Mouse (Mus musculus): ENCODE data around the gene Erbb3.
A peak's percentile ranks its signal among the peaks of the same experiment; 100 is the strongest.
"Not testable (repeated sequence)": the region's sequence is repeated elsewhere in the genome, so short reads cannot be mapped to it uniquely, and the experiment has no call there.

Gene Erbb3

DNA sequence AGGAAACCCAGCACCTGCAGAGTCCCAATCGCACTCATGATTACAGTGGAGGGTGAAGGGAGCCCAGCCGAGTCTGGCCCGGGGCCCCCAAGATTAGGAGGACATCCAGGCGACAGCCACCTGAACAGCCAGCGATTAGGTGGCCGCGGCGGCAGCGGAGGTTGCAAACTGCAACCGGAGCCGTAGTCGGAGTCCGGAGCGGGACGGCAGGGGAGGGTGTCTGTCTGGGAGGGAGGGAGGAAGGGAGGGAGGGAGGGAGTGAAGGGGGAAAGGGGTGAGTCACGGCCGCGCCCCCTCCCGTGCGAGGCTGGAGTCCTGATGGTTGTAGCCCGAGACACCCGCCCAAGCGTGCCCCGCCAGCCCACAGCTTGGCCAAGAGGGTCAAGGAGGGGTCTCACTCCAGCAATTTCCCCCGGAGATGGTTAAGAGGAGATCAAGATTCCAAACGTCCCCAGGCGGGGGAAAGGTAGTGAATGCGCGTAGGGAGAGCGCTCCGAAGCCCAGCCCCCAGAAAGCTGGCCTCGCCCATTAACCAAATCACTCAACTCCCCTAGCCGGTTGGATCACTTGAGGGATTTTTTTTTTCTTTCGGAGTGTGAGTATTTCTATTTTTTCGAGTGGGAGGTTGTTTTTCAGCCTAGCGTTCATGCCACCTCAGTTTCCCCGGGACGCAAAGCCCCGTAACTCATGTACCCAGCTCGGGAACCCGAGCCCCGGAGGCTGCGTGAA, at the start of gene Erbb3:
TSS of gene Erbb3 (minus strand) at position 189 of the 729 bp plus-strand sequence.
- DNase-seq, result peak; percentile 47 to 52

GRCm38 (mm10) chr10:128637011-128637410, 47.6 kb upstream of the Erbb3 start:
- DNase-seq, result no peak

DNA sequence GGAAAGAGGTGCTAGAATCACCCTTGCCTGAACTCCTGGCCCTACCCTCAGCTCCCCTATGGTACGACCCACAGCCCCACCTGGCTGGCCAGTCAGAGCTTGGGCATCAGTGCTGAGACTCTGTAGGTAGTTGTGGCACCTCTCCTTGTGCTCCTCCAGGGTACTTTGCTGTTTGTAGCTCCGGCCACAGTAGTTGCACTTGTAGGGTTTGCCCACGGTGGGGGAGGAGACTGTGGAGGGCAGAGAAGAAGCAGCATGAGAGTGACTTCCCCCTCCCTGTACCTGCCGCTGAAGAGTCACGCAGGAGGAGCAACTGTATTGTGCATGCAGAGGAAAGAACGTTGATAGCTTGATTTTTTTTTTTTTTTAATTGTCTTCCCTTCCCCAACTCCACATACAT, 47.1 kb upstream of the Erbb3 start:
- DNase-seq, result no peak

DNA sequence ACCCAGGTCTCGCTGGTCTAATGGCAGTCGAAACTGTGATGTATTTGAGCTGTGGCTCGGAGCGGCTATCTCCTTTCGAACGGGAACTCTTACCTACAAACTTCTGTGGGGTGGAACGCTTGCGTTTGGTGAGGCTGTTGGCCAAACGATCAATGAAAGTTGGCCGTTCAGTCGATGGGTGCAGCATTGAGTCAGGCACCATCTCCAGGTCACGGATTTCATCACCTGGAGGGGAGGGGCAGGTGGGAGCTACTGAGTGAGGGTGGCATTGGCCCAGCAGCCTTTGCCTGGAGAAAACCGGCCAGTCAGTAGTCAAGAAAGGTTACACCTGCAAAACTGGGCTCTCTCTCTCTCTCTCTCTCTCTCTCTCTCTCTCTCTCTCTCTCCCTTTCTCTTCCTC, 46.2 kb upstream of the Erbb3 start:
- no peak for DNase-seq

DNA sequence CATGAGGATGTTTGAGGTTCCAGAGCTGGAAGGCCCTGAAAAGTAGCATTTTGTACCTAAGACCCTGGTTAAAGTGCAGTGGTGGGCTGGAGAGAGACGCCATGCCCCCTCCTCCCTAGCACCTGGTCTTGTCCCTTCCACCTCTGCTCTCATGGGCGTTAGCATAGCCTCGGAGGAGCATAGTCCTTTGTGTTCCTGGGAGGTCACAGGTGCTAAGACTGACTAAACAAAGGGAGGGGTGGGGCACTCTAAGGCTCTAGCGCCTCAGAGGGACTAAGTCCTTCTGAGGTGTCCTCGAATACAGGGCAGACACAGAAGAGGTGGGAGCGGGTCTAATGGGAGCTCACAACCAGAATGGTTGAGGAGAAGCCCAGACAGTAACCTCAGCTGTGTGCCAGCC, 42.1 kb upstream of the Erbb3 start:
- DNase-seq, result no peak

GRCm38 (mm10) chr10:128630306-128630705, 40.9 kb upstream of the Erbb3 start:
- DNase-seq, result not testable (repeated sequence)

DNA sequence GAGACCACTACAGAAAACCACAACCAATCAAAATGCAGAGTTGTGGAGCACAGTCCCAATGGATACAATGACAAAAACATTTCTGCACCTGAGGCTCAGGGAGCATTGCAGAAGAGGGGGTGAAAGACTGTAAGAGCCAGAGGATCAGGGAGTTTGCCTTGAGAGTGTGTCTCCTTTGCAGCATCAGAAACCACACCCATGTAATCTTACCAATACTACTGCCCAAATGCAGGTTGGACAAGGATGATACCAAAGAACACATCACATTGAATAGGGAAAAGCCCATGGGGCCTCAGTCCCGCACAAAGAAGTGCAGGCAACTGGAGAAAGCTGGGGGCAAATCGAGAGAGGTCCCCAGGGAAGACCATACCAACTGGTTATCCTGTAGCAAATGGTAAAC, 40.3 kb upstream of the Erbb3 start:
- DNase-seq, result no peak

- peak; percentile 36 to 42 for DNase-seq
These were observed 38.2 kb upstream of the Erbb3 start for GRCm38 (mm10) chr10:128627398-128628317.

GRCm38 (mm10) chr10:128626311-128627310, 37.2 kb upstream of the Erbb3 start, which contains the start of gene Rps26:
Rps26 (minus strand) TSS chr10:128626747.
- DNase-seq, result peak; percentile 93 to 96

DNA sequence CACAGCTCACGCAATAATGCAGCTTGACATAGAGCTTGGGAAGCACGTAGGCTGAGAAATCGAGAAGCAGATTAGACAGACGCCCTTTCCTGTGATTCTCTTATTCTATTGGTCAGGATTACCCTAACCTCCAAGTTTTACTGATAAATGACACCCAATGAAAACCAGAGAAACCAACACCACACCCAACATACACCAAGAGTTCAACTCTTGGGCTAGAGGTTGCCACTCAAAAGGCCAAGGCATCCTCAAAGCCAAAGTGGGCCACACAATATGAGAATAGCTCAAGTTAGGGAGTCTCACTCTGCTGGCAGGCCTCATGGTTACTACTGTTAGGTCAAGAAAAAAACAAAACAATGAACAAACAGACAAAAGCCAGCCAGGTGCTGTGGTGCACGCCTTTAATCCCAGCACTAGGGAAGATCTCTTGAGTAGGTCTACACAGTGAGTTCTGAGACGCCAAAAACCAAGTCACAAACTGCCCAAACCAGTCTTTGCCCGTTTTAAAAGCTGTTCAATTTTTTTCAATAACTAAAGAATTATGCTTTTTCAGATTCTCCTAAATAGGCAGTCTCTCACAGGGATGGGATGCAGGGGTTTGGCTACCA, 35.9 kb upstream of the Erbb3 start:
- no peak for DNase-seq

DNA sequence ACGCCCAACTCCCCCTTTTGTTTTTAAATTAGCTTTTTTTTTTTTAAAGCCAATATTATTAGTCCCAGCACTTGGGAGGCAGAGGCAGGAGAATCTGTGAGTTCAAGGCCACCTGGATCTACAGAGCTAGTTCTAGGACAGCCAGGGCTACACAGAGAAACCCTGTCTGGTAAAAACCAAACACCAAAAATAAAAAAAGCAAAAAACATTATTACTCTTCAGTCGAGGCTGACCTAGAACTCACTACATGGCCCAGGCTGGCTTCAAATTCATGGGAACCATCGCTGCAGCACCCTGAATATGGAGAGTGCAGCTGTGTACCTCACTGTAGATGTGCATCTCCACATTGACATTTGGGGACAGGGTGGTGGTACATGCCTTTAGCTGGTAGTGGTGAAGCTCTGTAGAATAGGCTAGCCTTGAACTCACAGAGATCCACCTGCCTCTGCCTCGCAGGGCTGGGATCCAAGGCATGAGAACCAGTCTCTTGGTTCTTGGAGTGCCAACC, 33.7 kb upstream of the Erbb3 start:
- not testable (repeated sequence) for DNase-seq

DNA sequence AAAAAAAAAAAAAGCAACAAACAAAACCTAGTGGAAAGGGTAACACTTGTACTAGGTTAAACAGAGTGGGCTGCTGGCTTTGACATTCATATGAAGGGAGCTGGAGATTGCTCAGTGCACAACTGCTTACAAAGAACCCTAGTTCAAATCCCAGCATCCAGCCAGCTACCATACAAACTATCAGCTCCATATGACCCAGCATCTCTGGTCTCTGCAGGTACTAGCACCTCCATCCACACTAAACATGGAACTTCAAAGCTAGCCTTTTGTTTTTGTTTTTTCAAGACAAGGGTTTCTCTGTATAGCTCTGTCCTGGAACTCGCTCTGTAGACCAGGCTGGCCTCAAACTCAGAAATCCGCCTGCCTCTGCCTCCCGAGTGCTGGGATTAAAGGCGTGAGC, 33.2 kb upstream of the Erbb3 start:
- DNase-seq, result no peak

DNA sequence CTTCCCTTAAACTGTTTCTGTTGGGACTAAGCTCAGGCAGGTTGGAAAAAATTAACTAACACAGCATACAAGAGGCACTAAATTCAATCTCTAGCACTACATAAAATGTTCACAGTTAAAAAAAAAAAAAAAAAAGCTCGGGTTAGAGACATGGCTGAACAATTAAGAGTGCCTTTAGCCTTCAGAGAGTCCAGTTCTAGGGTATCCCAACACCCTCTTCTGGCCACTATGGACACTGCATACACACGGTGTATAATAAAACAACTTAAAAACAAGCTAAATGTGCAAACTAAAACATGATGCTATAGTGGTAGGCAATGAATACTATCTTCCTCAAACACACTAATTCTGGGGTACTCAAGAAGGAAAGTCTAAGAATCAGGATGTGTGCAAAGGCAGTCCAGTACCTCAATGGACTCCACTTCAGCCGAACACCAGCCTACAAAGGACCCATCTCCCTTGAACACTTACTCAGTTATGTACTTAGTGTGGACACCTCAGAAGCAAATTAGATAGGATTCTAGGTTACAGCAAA, 32.6 kb upstream of the Erbb3 start:
- DNase-seq, result no peak

DNA sequence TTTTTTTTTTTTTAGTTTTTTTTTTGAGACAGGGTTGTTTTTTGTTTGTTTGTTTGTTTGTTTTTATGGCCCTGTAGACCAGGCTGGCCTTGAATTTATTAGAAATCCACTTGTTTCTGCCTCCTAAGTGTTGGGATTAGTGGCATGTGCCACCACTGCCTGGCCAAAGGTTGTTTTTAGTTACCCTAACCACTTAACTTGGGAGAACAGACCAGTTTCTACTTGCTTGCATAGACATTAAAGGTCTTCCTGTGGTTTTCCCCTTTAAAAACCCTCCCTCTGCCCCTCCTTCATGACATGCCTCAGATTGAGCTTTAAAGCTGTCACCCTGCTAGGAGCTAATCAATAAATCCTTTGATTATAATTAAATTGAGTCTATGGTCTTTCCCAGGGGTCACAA, 30.8 kb upstream of the Erbb3 start:
- no peak for DNase-seq

- not testable (repeated sequence) for DNase-seq
These were observed 29.7 kb upstream of the Erbb3 start for GRCm38 (mm10) chr10:128619148-128619547.

GRCm38 (mm10) chr10:128618570-128618969, 29.1 kb upstream of the Erbb3 start:
- DNase-seq, result no peak

GRCm38 (mm10) chr10:128615798-128616448, 26.5 kb upstream of the Erbb3 start:
- DNase-seq, result not testable (repeated sequence)

DNA sequence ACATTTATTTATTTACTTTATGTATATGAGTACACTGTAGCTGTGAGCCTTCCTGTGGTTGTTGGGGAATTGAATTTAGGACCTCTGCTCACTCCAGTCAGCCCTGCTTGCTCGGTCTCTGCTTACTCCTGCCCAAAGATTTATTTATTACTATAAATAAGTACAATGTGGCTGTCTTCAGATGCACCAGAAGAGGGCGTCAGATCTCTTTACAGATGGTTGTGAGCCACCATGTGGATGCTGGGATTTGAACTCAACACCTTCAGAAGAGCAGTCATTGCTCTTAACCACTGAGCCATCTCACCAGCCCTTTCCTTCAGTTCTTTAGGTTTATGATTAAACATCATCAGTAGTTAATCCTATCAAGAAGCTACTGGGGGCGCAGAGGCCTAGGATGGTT, 25.5 kb upstream of the Erbb3 start:
- no peak for DNase-seq

- not testable (repeated sequence) for DNase-seq
These were observed 24.4 kb upstream of the Erbb3 start for GRCm38 (mm10) chr10:128613820-128614219.

GRCm38 (mm10) chr10:128613154-128613440, 23.6 kb upstream of the Erbb3 start:
- DNase-seq, result no peak
